Mouse (Mus musculus): ENCODE measurements around the gene Card9. TPM values are rescaled to one million over a fixed set of nuclear protein-coding genes. Genes with fewer than 3 reads are reported as not detected.
"Not testable (repeated sequence)": the region's sequence is repeated elsewhere in the genome, so short reads cannot be mapped to it uniquely, and the experiment has no call there.

The Card9 gene
- polyA plus RNA-seq, 1 experiment from 2014 or later, result 0.79 TPM

DNA sequence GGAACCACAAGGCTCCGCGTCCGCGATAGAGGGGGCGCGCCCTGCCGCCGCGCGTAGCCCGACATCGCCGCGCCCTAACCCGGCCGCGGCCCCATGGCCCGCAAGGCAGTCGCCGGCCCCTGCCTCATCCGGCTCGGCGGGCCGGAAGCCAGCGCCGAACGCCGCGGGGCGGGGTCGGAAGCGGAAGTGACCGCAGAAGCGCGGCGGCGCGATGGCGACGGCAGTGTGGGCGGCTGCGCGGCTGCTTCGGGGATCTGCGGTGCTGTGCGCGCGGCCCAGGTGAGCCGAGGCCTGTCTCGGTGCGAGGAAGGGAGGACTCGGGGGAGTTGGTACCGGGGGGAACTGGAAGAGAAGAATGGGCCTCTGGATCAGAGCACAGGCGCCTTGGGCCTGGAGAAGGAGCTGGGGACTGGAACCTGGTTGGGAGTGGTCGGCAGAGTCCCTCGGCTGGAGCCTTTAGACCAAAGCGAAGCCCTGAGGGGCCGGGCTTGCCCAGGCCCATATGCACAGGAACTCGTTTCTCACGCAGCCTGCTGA, 28.5 kb upstream of the Card9 start, which contains the start of the genes Entr1 and Pmpca:
Gene Entr1, minus strand, starts transcription at position 163 of the 537 bp plus-strand sequence.
Gene Pmpca, plus strand, starts transcription at position 186 of the 537 bp plus-strand sequence.
- peaks cover 14% of the 10 kb centered on the region for H3K4me1 ChIP-seq (replicated peaks)
- H3K27me3 ChIP-seq (replicated peaks), result no peaks in the 10 kb centered on the region
- peak within 1 kb of the TSS; percentile 95 for H3K4me2 ChIP-seq (replicated peaks)
- WGBS, result under 1% methylated on average over 56 of the region's 60 CpGs
- peak within 1 kb of the TSS; percentile 97 for H3K4me3 ChIP-seq (replicated peaks)
- H3K27ac ChIP-seq, result peak within 1 kb of the TSS; percentile 81
- ATAC-seq, result peak; percentile 95
- peaks cover 63% of the 10 kb centered on the region for H3K36me3 ChIP-seq
- no peaks in the 10 kb centered on the region for H3K9me3 ChIP-seq
- peak within 1 kb of the TSS; percentile 97 for H3K9ac ChIP-seq

DNA sequence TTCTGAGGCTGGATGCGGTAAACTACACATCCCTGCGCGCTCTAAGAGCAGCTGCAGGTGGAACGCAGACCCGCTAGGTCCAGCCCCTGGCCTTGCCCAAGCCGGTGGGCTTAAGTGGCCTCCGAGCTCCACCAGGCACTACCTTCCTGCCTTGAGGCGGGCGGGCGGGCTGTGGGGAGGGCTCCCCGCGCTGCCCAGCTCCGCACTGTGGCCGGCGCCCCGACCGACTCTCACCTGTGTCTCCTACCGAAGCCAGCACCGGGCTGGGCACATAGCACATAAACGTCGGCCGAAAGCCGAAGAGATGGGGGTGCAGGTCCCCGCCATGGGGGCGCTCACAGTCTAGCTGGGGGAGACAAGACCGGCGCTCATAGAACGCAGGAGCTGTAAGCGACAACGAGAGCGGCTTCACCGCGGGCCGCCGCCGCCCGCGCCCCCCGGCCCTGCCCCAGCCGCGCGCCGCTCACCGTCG, 28.0 kb upstream of the Card9 start:
- Histone ChIP-seq H3K4me1 (replicated peaks) (peaks cover 14% of the 10 kb centered on the region), H3K4me3 (replicated peaks) (peak overlapping the region; percentile 97), H3K27me3 (replicated peaks) (no peaks in the 10 kb centered on the region), H3K4me2 (replicated peaks) (peak overlapping the region; percentile 95), H3K9ac (peak overlapping the region; percentile 97), H3K36me3 (peaks cover 66% of the 10 kb centered on the region), H3K9me3 (no peaks in the 10 kb centered on the region), H3K27ac (peak overlapping the region; percentile 81)
- WGBS, result under 1% methylated on average over 45 of the region's 45 CpGs
- peak; percentile 75 for ATAC-seq

DNA sequence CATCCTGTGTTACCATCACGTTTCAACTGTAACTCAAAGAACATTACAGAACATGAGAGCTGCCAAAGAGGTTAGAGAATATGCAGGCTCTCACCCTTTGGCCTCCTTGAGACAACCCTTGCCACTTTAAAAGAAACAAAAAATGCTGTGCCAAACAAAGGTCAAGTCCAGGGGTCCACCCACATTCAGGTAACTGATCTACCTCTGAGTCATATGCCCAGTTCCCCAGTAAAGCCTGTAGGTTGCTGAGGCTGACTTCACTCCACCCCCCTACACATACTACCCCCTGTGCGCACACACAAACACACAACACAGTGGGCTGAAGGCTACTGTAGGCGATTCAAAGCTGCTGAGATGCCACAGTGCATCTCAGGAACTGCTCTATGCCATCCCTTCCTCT, 27.0 kb upstream of the Card9 start:
- Histone ChIP-seq H3K9me3 (no peaks in the 10 kb centered on the region), H3K27me3 (replicated peaks) (no peaks in the 10 kb centered on the region), H3K27ac (no peak overlapping the region), H3K4me3 (replicated peaks) (no peak overlapping the region), H3K4me1 (replicated peaks) (peaks cover 14% of the 10 kb centered on the region), H3K9ac (peak overlapping the region; percentile 97; the same call in 1 of the 2 replicates), H3K4me2 (replicated peaks) (peak overlapping the region; percentile 95), H3K36me3 (peaks cover 64% of the 10 kb centered on the region)
- 84% methylated on average over 3 of the region's 3 CpGs for WGBS
- no peak for ATAC-seq

DNA sequence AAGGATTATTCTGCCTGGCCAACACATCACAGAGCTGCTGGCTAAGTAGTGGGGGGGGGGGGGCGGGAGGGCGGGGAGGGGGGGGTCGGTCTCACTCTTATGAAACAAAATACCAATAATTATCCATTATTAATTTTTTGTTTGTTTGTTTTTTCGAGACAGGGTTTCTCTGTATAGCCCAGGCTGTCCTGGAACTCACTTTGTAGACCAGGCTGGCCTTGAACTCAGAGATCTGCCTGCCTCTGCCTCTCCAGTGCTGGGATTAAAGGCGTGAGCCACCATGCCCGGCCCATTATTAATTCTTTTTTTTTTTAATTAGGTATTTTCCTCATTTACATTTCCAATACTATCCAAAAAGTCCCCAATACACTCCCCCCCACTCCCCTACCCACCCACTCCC, 20.2 kb upstream of the Card9 start:
- not testable (repeated sequence) for ATAC-seq

GRCm38 (mm10) chr2:26380131-26380771, 19.5 kb upstream of the Card9 start, which contains the start of gene Snapc4:
Gene Snapc4 (minus strand): TSS chr2:26380653.
- no peaks in the 10 kb centered on the region for H3K27me3 ChIP-seq (replicated peaks)
- H3K4me1 ChIP-seq (replicated peaks), result 0 out of 2 replicates have a peak, but pooled peaks cover 7% of the 10 kb centered on the region
- H3K9me3 ChIP-seq, result no peaks in the 10 kb centered on the region
- peak within 1 kb of the TSS; percentile 81 for H3K4me3 ChIP-seq (replicated peaks)
- H3K4me2 ChIP-seq (replicated peaks), result peak within 1 kb of the TSS; percentile 92
- H3K27ac ChIP-seq, result 0 out of 2 replicates have a peak within 1 kb of the TSS, but pooled peaks have one; percentile 40
- H3K36me3 ChIP-seq, result peaks cover 43% of the 10 kb centered on the region
- peak within 1 kb of the TSS; percentile 88 for H3K9ac ChIP-seq
- ATAC-seq, result peak; percentile 98
- WGBS, result under 1% methylated on average over 38 of the region's 38 CpGs

More for the DNA sequence above, 20.2 kb upstream of the Card9 start:
- H3K27me3 ChIP-seq (replicated peaks); H3K9me3 ChIP-seq; H3K27ac ChIP-seq; H3K4me1 ChIP-seq (replicated peaks): not testable (repeated sequence)
- Histone ChIP-seq H3K9ac (peak overlapping the region; percentile 88; the same call in 1 of the 2 replicates), H3K4me3 (replicated peaks) (peak overlapping the region; percentile 81), H3K36me3 (peaks cover 44% of the 10 kb centered on the region), H3K4me2 (replicated peaks) (peak overlapping the region; percentile 92)
- WGBS, result 31% methylated on average over 6 of the region's 6 CpGs

GRCm38 (mm10) chr2:26372396-26372795, 11.7 kb upstream of the Card9 start:
- Histone ChIP-seq H3K27ac (no peak overlapping the region), H3K9me3 (no peaks in the 10 kb centered on the region), H3K36me3 (peaks cover 66% of the 10 kb centered on the region), H3K4me2 (replicated peaks) (no peak overlapping the region), H3K27me3 (replicated peaks) (no peaks in the 10 kb centered on the region), H3K4me3 (replicated peaks) (no peak overlapping the region), H3K9ac (no peak overlapping the region), H3K4me1 (replicated peaks) (no peaks in the 10 kb centered on the region)
- WGBS, result 93% methylated on average over 8 of the region's 8 CpGs
- ATAC-seq, result no peak

GRCm38 (mm10) chr2:26368572-26368971, 7.9 kb upstream of the Card9 start:
- H3K36me3 ChIP-seq, result peaks cover 65% of the 10 kb centered on the region
- WGBS, result 90% methylated on average over 1 of the region's 1 CpGs
- no peak overlapping the region for H3K9ac ChIP-seq
- H3K4me2 ChIP-seq (replicated peaks), result no peak overlapping the region
- no peak for ATAC-seq
- no peak overlapping the region for H3K27ac ChIP-seq
- H3K9me3 ChIP-seq, result no peaks in the 10 kb centered on the region
- H3K4me3 ChIP-seq (replicated peaks), result no peak overlapping the region
- H3K4me1 ChIP-seq (replicated peaks), result peaks cover 6% of the 10 kb centered on the region
- H3K27me3 ChIP-seq (replicated peaks), result no peaks in the 10 kb centered on the region

DNA sequence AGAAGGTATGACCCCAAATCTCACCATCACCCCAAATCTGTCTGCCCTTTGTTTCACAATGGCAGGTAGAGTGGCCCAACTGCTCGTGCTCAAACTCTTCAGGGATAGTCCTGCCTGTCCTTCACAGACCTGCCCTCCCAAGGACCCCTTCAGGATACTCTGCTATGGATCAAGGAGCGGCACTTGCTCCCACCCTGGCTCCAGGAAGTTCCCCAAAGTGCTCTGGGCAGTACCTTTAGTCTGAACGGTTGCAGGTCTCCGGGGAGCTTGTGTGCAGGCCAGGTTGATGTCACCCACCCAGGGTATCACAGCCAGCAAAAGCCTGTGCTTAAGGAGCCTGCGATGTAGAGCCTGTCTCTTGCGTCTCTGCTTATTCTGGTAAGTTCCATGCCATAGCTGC, 7.2 kb upstream of the Card9 start:
- Histone ChIP-seq H3K27me3 (replicated peaks) (no peaks in the 10 kb centered on the region), H3K27ac (no peak overlapping the region), H3K36me3 (peaks cover 65% of the 10 kb centered on the region), H3K9me3 (no peaks in the 10 kb centered on the region), H3K4me2 (replicated peaks) (no peak overlapping the region), H3K4me3 (replicated peaks) (no peak overlapping the region), H3K9ac (no peak overlapping the region), H3K4me1 (replicated peaks) (peaks cover 6% of the 10 kb centered on the region)
- no peak for ATAC-seq
- WGBS, result 94% methylated on average over 6 of the region's 6 CpGs

DNA sequence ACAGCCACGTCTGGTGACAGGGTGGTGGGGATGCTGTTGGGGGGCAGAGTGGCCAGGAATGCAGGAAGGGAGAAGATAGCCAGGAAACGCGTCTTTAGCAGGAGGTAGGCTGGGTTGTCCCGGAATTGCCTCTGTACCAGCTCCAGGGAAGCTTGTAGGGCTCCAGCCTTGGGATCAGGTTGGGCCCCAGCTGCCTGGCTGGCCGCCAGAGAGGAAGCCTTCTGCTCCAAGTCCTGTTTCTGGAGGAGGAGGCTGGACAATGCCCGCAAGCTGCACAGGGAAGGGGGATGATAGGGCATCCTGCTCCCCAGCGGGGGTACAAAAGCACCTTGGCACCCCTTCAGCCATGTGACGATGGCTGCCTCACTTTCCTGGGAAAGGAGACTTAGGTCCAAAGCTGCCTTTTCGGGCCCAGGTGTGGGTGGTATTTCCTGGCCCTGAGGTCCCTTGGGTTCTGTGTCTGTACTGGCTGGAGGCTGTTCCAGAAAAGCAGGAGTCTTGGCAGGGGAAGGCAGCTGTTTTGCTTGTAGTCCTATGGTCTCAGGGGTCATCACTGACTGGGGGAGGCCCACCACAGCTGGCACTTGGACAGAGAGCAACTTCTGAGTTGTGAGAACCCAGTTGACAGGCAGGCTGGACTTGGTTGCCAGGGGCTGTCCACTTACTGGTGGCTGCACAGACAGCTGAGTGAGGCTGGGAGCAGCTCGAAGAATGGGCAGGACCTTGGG, 4.2 kb upstream of the Card9 start:
- peaks cover 6% of the 10 kb centered on the region for H3K4me1 ChIP-seq (replicated peaks)
- H3K36me3 ChIP-seq, result peaks cover 54% of the 10 kb centered on the region
- H3K4me2 ChIP-seq (replicated peaks), result no peak overlapping the region
- WGBS, result 72% methylated on average over 10 of the region's 10 CpGs
- H3K4me3 ChIP-seq (replicated peaks), result no peak overlapping the region
- no peaks in the 10 kb centered on the region for H3K9me3 ChIP-seq
- H3K27ac ChIP-seq, result no peak overlapping the region
- no peak for ATAC-seq
- no peaks in the 10 kb centered on the region for H3K27me3 ChIP-seq (replicated peaks)
- no peak overlapping the region for H3K9ac ChIP-seq

GRCm38 (mm10) chr2:26363481-26363880, 2.8 kb upstream of the Card9 start:
- 54% methylated on average over 5 of the region's 5 CpGs for WGBS
- peaks cover 40% of the 10 kb centered on the region for H3K36me3 ChIP-seq
- no peaks in the 10 kb centered on the region for H3K9me3 ChIP-seq

DNA sequence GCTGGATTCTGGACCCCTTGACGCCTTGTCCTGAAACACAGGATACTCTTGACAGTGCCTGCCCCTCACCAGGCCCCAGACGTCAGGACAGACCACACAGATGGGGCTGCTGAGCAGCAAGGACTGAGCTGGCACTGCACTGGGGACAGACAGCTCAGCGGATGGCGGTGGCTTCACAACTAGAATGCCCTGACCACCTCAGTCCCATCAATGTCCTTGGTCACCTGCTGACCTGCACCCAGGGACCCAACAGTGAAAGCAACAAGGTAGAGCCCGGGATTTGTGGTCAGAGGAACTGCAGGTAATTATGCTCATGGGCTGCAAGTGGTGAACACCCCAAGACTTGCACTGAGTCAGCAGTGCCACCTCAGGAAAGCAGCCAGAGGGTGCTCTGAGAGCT, 2.3 kb upstream of the Card9 start:
- Histone ChIP-seq H3K36me3 (peaks cover 37% of the 10 kb centered on the region), H3K9me3 (no peaks in the 10 kb centered on the region), H3K9ac (no peak overlapping the region), H3K27me3 (replicated peaks) (no peaks in the 10 kb centered on the region), H3K27ac (no peak overlapping the region), H3K4me2 (replicated peaks) (no peak overlapping the region), H3K4me3 (replicated peaks) (no peak overlapping the region), H3K4me1 (replicated peaks) (peaks cover 6% of the 10 kb centered on the region)
- no peak for ATAC-seq
- WGBS, result 82% methylated on average over 5 of the region's 5 CpGs

More at GRCm38 (mm10) chr2:26363481-26363880, 2.8 kb upstream of the Card9 start:
- Histone ChIP-seq H3K4me3 (replicated peaks) (no peak overlapping the region), H3K9ac (no peak overlapping the region), H3K27ac (no peak overlapping the region), H3K4me1 (replicated peaks) (peaks cover 6% of the 10 kb centered on the region), H3K4me2 (replicated peaks) (no peak overlapping the region), H3K27me3 (replicated peaks) (no peaks in the 10 kb centered on the region)
- ATAC-seq, result no peak

DNA sequence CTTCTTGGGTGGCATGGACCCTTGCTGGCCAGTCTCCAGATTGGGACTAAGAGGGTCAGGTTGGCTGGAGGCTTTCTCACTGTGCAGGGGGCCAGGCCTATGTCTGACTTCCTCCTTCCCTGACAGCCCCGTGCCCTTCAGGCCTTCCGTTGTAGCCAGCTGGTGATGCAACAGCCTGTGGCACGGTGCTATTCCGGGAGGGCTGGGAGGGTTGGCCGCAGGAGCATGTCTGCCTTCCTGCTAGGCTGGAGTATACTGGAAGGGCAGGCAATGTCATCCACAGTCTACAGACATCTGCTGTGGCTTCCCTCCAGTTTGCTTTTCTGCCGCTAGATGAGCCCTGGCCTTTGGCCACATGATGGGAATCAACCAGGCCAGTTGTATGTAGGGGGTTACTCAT, 735 bp downstream of the Card9 start:
- Histone ChIP-seq H3K27ac (no peak overlapping the region), H3K27me3 (replicated peaks) (no peaks in the 10 kb centered on the region), H3K9me3 (no peaks in the 10 kb centered on the region), H3K4me1 (replicated peaks) (peaks cover 6% of the 10 kb centered on the region), H3K9ac (no peak overlapping the region), H3K4me3 (replicated peaks) (no peak overlapping the region), H3K4me2 (replicated peaks) (no peak overlapping the region), H3K36me3 (peaks cover 10% of the 10 kb centered on the region; the same call in 1 of the 2 replicates)
- 81% methylated on average over 6 of the region's 6 CpGs for WGBS
- no peak for ATAC-seq
